Mouse (Mus musculus) layer of hippocampus, postnatal 14 days (tissue): ENCODE measurements around the gene Rapgefl1. TPM values are rescaled to one million over a fixed set of nuclear protein-coding genes. Genes with fewer than 3 reads are reported as not detected.

ENCODE experiments used
- total RNA-seq, 2 experiments: library from RNA; stranded (reverse); gene quantifications; 2 replicates each; pipeline ENCODE4 v1.2.3; 2021

Gene Rapgefl1
- total RNA-seq, 2 experiments from 2014 or later = 159 to 165 TPM

Other genes starting within 250 kb of the Rapgefl1 start
- 10 to 100 TPM; 49.1 to 57.6 TPM for gene Ormdl3, start 249.4 kb upstream of the Rapgefl1 start, total RNA-seq
- gene Lrrc3c, start 238.5 kb upstream of the Rapgefl1 start, total RNA-seq = not detected
- gene Gm12355, start 211.1 kb upstream of the Rapgefl1 start, total RNA-seq = 10 to 100 TPM; 10.1 to 13.3 TPM
- gene Gsdma3, start 210.4 kb upstream of the Rapgefl1 start, total RNA-seq = not detected
- not detected for gene Gsdma2, start 190.0 kb upstream of the Rapgefl1 start, total RNA-seq
- gene Gsdma, start 172.4 kb upstream of the Rapgefl1 start, total RNA-seq = not detected
- 100 to 1,000 TPM; 122 to 126 TPM for gene Psmd3, start 154.2 kb upstream of the Rapgefl1 start, total RNA-seq
- not detected for gene Csf3, start 135.5 kb upstream of the Rapgefl1 start, total RNA-seq
- 100 to 1,000 TPM; 109 to 110 TPM for gene Med24, start 107.3 kb upstream of the Rapgefl1 start, total RNA-seq
- gene Thra, start 96.1 kb upstream of the Rapgefl1 start, total RNA-seq = 1,000 to 10,000 TPM; 1,264 to 1,291 TPM
- 10 to 100 TPM; 53.3 to 65.3 TPM for gene Nr1d1, start 61.5 kb upstream of the Rapgefl1 start, total RNA-seq
- 100 to 1,000 TPM; 149 to 161 TPM for gene Msl1, start 41.3 kb upstream of the Rapgefl1 start, total RNA-seq
- 10 to 100 TPM; 56.7 to 59.7 TPM for gene Casc3, start 31.9 kb upstream of the Rapgefl1 start, total RNA-seq
- gene Wipf2, start 26.9 kb downstream of the Rapgefl1 start, total RNA-seq = 10 to 100 TPM; 35.8 to 43.8 TPM
- under 1 TPM; 0.81 to 0.97 TPM for gene Cdc6, start 71.0 kb downstream of the Rapgefl1 start, total RNA-seq
- 10 to 100 TPM; 20.2 to 20.3 TPM for gene Rara, start 91.0 kb downstream of the Rapgefl1 start, total RNA-seq
- gene Gjd3, start 146.2 kb downstream of the Rapgefl1 start, total RNA-seq = 1 to 10 TPM; 2.2 TPM
- 1 to 10 TPM; 8.1 to 9.8 TPM for gene Top2a, start 187.4 kb downstream of the Rapgefl1 start, total RNA-seq
- 100 to 1,000 TPM in 1 of 2 experiments, 10 to 100 TPM in 1; 93.6 to 121 TPM for gene Igfbp4, start 204.5 kb downstream of the Rapgefl1 start, total RNA-seq